Comparison of ENCODE assay signal across 8 mouse cellular contexts in the genomic region with DNA sequence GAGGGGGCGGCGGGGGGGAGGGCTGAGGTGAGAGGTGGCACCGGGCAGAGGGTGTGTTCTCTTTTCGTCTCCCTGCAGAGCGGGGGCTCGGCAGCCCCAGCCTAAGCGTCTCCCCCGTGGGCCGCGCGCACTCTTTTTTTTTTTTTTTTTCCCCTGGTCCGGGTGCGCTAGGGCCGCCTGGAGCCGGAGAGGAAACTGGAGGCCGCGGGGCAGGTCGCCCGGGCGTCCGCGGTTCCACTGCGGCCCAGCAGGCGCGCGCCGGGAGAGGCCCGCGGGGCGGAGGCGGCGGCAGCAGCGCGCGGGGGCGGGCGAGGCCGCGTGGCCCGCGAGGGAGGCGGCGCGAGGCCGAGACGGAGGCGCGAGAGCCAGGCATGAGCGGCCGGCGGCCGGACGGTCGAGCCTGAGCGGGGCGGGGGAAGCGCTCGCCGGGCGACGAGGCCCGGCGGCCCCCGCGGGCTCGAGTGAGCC. TPM values are rescaled to one million over a fixed set of nuclear protein-coding genes. Genes with fewer than 3 reads are reported as not detected.
DNase-seq lines count a peak whose midpoint lies in the region; ATAC-seq lines count a peak whose summit lies in the region.

No protein-coding gene starts in this region.

- peaks cover 3% of the 10 kb centered on the region for H3K4me1 ChIP-seq in hindbrain, embryonic 11.5 days (replicated peaks; ENCODE audit: control insufficient read depth, insufficient read depth, low read length)
- H3K4me1 ChIP-seq in liver, embryonic 12.5 days: peaks cover 13% of the 10 kb centered on the region

- intact Hi-C loops in gastrocnemius, postnatal 36 days (cut with DNase I): loop anchor here (5.0 kb wide), 4 partner anchors 257 to 882 kb away; no protein-coding TSS in a partner anchor

- H3K9me3 ChIP-seq in hindbrain, embryonic 11.5 days (ENCODE audit: control insufficient read depth, low read length): no peaks in the 10 kb centered on the region
- no peaks in the 10 kb centered on the region for H3K9me3 ChIP-seq in liver, embryonic 12.5 days (replicated peaks)

- H3K27ac ChIP-seq in hindbrain, embryonic 11.5 days (ENCODE audit: low read depth, low read length): no peak overlapping the region
- no peak overlapping the region for H3K27ac ChIP-seq in liver, embryonic 12.5 days

- H3K36me3 ChIP-seq in hindbrain, embryonic 11.5 days (ENCODE audit: control insufficient read depth, insufficient read depth, low read length): no peaks in the 10 kb centered on the region
- H3K36me3 ChIP-seq in liver, embryonic 12.5 days: no peaks in the 10 kb centered on the region

- peak overlapping the region; percentile 62 for H3K4me2 ChIP-seq in hindbrain, embryonic 11.5 days (replicated peaks; ENCODE audit: low read depth, low read length)
- peak overlapping the region; percentile 59 for H3K4me2 ChIP-seq in liver, embryonic 12.5 days

- DNase-seq in gastrocnemius, postnatal 10 days: peak; percentile 65
- no peak for DNase-seq in gastrocnemius, postnatal 36 days
- DNase-seq in hindbrain, embryonic 11.5 days (ENCODE audit: low spot score): no peak
- peak; percentile 78 for DNase-seq in testis, postnatal 14 days (ENCODE audit: low spot score)
- DNase-seq in right cerebral cortex, postnatal 36 days (ENCODE audit: low spot score in 2 of 2): no peak
- DNase-seq in frontal cortex, adult 2 months (ENCODE audit: extremely low spot score in 1 of 2, low spot score in 1 of 2): no peak

- H3K4me3 ChIP-seq in hindbrain, embryonic 11.5 days (ENCODE audit: low read depth, low read length): peak overlapping the region; percentile 30
- peak overlapping the region; percentile 47 for H3K4me3 ChIP-seq in liver, embryonic 12.5 days

- peak overlapping the region; percentile 38; the same call in 1 of the 2 replicates for H3K9ac ChIP-seq in hindbrain, embryonic 11.5 days (ENCODE audit: low read depth, low read length)
- H3K9ac ChIP-seq in liver, embryonic 12.5 days: no peak overlapping the region

- ATAC-seq in activated CD4-positive, CD25-positive, alpha-beta regulatory T cell, adult 4 months: peak; percentile 13
- peak; percentile 59 for ATAC-seq in hindbrain, embryonic 11.5 days (ENCODE audit: low FRiP score)
- no peak for ATAC-seq in liver, embryonic 12.5 days

- peaks cover 89% of the 10 kb centered on the region for H3K27me3 ChIP-seq in hindbrain, embryonic 11.5 days (ENCODE audit: control insufficient read depth, insufficient read depth, low read length)
- H3K27me3 ChIP-seq in liver, embryonic 12.5 days (replicated peaks): peaks cover 99% of the 10 kb centered on the region

- WGBS in hindbrain, embryonic 11.5 days: under 1% methylated on average over 26 of the region's 66 CpGs
- under 1% methylated on average over 48 of the region's 66 CpGs for WGBS in liver, embryonic 12.5 days (ENCODE audit: insufficient replicate concordance)

RNA-seq across cellular contexts. Expression of gene Hoxd8, which starts 0.6 kb away (rescaled TPM):
- 10 to 100 TPM; 38.3 to 46.1 TPM for total RNA-seq in gastrocnemius, postnatal 10 days (2021)
- total RNA-seq in gastrocnemius, postnatal 36 days (2021): 10 to 100 TPM; 38.1 to 38.5 TPM
- not detected for polyA plus RNA-seq in activated CD4-positive, CD25-positive, alpha-beta regulatory T cell, adult 4 months (2017; shearing (Covaris generic))
- 0.19 and 0.50 TPM in 2 replicates for polyA plus RNA-seq in hindbrain, embryonic 11.5 days (2014; fragmentation: Nextera tagmentation; extraction: Ambion mirVana)
- polyA plus RNA-seq in liver, embryonic 12.5 days (2016; fragmentation: Nextera tagmentation; extraction: Ambion mirVana): 0.11 and 0.14 TPM in 2 replicates
- polyA plus RNA-seq in frontal cortex, adult 2 months (2012; rRNA removed): 0.04 and 0.06 TPM in 2 replicates

RNA-seq across cellular contexts. Expression of gene Hoxd3, which starts 6.7 kb away (rescaled TPM):
- under 1 TPM in 1 of 2 experiments, not detected in 1; 0.26 TPM for total RNA-seq in gastrocnemius, postnatal 10 days (2021)
- total RNA-seq in gastrocnemius, postnatal 36 days (2021): under 1 TPM in 1 of 2 experiments, not detected in 1; 0.32 TPM
- polyA plus RNA-seq in activated CD4-positive, CD25-positive, alpha-beta regulatory T cell, adult 4 months (2017; shearing (Covaris generic)): not detected
- 49.5 and 58.0 TPM in 2 replicates for polyA plus RNA-seq in hindbrain, embryonic 11.5 days (2014; fragmentation: Nextera tagmentation; extraction: Ambion mirVana)
- 0.18 and 0.30 TPM in 2 replicates for polyA plus RNA-seq in liver, embryonic 12.5 days (2016; fragmentation: Nextera tagmentation; extraction: Ambion mirVana)
- not detected in 2 replicates for polyA plus RNA-seq in frontal cortex, adult 2 months (2012; rRNA removed)

RNA-seq across cellular contexts. Expression of gene Hoxd4, which starts 6.7 kb away (rescaled TPM):
- total RNA-seq in gastrocnemius, postnatal 10 days (2021): 1 to 10 TPM; 2.1 to 4.8 TPM
- 1 to 10 TPM; 1.1 to 1.5 TPM for total RNA-seq in gastrocnemius, postnatal 36 days (2021)
- polyA plus RNA-seq in activated CD4-positive, CD25-positive, alpha-beta regulatory T cell, adult 4 months (2017; shearing (Covaris generic)): not detected
- 3.3 and 3.7 TPM in 2 replicates for polyA plus RNA-seq in hindbrain, embryonic 11.5 days (2014; fragmentation: Nextera tagmentation; extraction: Ambion mirVana)
- not detected in 2 replicates for polyA plus RNA-seq in liver, embryonic 12.5 days (2016; fragmentation: Nextera tagmentation; extraction: Ambion mirVana)
- not detected in 2 replicates for polyA plus RNA-seq in frontal cortex, adult 2 months (2012; rRNA removed)

RNA-seq across cellular contexts. Expression of gene Hoxd9, which starts 7.5 kb away (rescaled TPM):
- total RNA-seq in gastrocnemius, postnatal 10 days (2021): 10 to 100 TPM; 12.6 to 16.1 TPM
- total RNA-seq in gastrocnemius, postnatal 36 days (2021): 10 to 100 TPM; 16.7 to 16.8 TPM
- polyA plus RNA-seq in activated CD4-positive, CD25-positive, alpha-beta regulatory T cell, adult 4 months (2017; shearing (Covaris generic)): not detected
- polyA plus RNA-seq in hindbrain, embryonic 11.5 days (2014; fragmentation: Nextera tagmentation; extraction: Ambion mirVana): 0.11 TPM in 1 of 2 replicates, not detected in the other
- polyA plus RNA-seq in liver, embryonic 12.5 days (2016; fragmentation: Nextera tagmentation; extraction: Ambion mirVana): 0.06 TPM in 1 of 2 replicates, not detected in the other
- polyA plus RNA-seq in frontal cortex, adult 2 months (2012; rRNA removed): 0.04 and 0.11 TPM in 2 replicates

RNA-seq across cellular contexts. Expression of gene Hoxd10, which starts 13.3 kb away (rescaled TPM):
- total RNA-seq in gastrocnemius, postnatal 10 days (2021): 1 to 10 TPM; 3.9 to 4.5 TPM
- total RNA-seq in gastrocnemius, postnatal 36 days (2021): 1 to 10 TPM; 3.8 to 4.6 TPM
- not detected for polyA plus RNA-seq in activated CD4-positive, CD25-positive, alpha-beta regulatory T cell, adult 4 months (2017; shearing (Covaris generic))
- 0.13 TPM in 1 of 2 replicates, not detected in the other for polyA plus RNA-seq in hindbrain, embryonic 11.5 days (2014; fragmentation: Nextera tagmentation; extraction: Ambion mirVana)
- polyA plus RNA-seq in liver, embryonic 12.5 days (2016; fragmentation: Nextera tagmentation; extraction: Ambion mirVana): not detected in 2 replicates
- polyA plus RNA-seq in frontal cortex, adult 2 months (2012; rRNA removed): not detected in 2 replicates

Comparison
In these comparisons a context has a peak if more than half of its experiments do, and no peak if none do; other contexts are left out.
1. DNase-seq: peak in gastrocnemius, postnatal 10 days (single experiment) and testis, postnatal 14 days (single experiment); none in gastrocnemius, postnatal 36 days (0 of 2), hindbrain, embryonic 11.5 days (single experiment), right cerebral cortex, postnatal 36 days (0 of 2) and frontal cortex, adult 2 months (0 of 2).
2. RNA of gene Hoxd3, which starts 6.7 kb away (polyA plus RNA-seq): 49.5 to 58.0 TPM in hindbrain, embryonic 11.5 days; 0.18 to 0.30 TPM in liver, embryonic 12.5 days, not detected in activated CD4-positive, CD25-positive, alpha-beta regulatory T cell, adult 4 months and not detected in frontal cortex, adult 2 months; every median in the first group is over 10 times any median in the second.